Mouse (Mus musculus): Measurements from ENCODE around the gene Alox12e. TPM values are rescaled to one million over a fixed set of nuclear protein-coding genes. Genes with fewer than 3 reads are reported as not detected.

Alox12e gene
- polyA plus RNA-seq (2012; rRNA removed): not detected in 2 replicates

GRCm38 (mm10) chr11:70322528-70322927 lies at the start of gene Alox12e:
Gene Alox12e, minus strand, starts transcription at chr11:70322628.

DNA sequence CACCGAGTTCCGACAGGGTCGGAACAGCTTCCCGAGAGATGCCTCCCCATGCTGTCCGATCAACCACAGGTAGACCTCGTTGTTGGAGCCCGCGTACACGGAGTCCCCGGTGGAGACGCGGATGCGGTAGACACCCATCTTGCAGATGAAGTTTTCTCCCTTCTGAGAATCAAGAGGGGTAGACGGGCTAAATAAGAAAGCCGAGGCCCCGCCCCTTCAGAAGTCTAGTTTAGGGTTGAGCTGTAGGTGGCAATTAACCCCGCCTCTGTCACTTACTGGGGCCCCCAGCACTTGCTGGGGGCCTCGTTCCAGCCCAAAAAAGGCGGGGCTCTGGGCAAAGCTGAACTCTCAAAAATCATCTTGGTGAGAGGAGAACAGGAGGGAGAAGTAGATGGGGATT lies 29.4 kb upstream of the Alox12e start, which contains the start of gene Alox15:
Gene Alox15 (minus strand): TSS at position 164 of the 400 bp plus-strand sequence.

Other genes with a start within 250 kb of the Alox12e start
- 0.49 and 0.56 TPM in 2 replicates for gene Asgr2, start 230.0 kb downstream of the Alox12e start, polyA plus RNA-seq (2012; rRNA removed)
- gene Mgl2, start 192.3 kb downstream of the Alox12e start, polyA plus RNA-seq (2012; rRNA removed): 0.19 and 0.31 TPM in 2 replicates
- 0.40 and 2.1 TPM in 2 replicates for gene Clec10a, start 166.4 kb downstream of the Alox12e start, polyA plus RNA-seq (2012; rRNA removed)
- 0.35 and 0.47 TPM in 2 replicates for gene Slc16a11, start 109.9 kb downstream of the Alox12e start, polyA plus RNA-seq (2012; rRNA removed)
- 11.0 and 43.0 TPM in 2 replicates for gene Slc16a13, start 101.6 kb downstream of the Alox12e start, polyA plus RNA-seq (2012; rRNA removed)
- gene Bcl6b, start 92.8 kb downstream of the Alox12e start, polyA plus RNA-seq (2012; rRNA removed): 5.3 and 7.2 TPM in 2 replicates
- 152 and 226 TPM in 2 replicates for gene 0610010K14Rik, start 84.7 kb downstream of the Alox12e start, polyA plus RNA-seq (2012; rRNA removed)
- gene Gm21988, start 82.8 kb downstream of the Alox12e start, polyA plus RNA-seq (2012; rRNA removed): 11.4 and 21.8 TPM in 2 replicates
- 3.4 and 39.5 TPM in 2 replicates for gene Rnasek, start 82.8 kb downstream of the Alox12e start, polyA plus RNA-seq (2012; rRNA removed)
- gene Alox12, start 67.3 kb downstream of the Alox12e start, polyA plus RNA-seq (2012; rRNA removed): 2.6 and 3.1 TPM in 2 replicates
- 0.18 and 0.55 TPM in 2 replicates for gene Alox15, start 29.4 kb upstream of the Alox12e start, polyA plus RNA-seq (2012; rRNA removed)
- gene Pelp1, start 87.4 kb upstream of the Alox12e start, polyA plus RNA-seq (2012; rRNA removed): 34.7 and 45.0 TPM in 2 replicates
- 49.1 and 64.2 TPM in 2 replicates for gene Arrb2, start 110.0 kb upstream of the Alox12e start, polyA plus RNA-seq (2012; rRNA removed)
- 37.6 and 48.2 TPM in 2 replicates for gene Med11, start 129.3 kb upstream of the Alox12e start, polyA plus RNA-seq (2012; rRNA removed)
- 0.47 and 0.52 TPM in 2 replicates for gene Zmynd15, start 136.8 kb upstream of the Alox12e start, polyA plus RNA-seq (2012; rRNA removed)
- gene Cxcl16, start 137.4 kb upstream of the Alox12e start, polyA plus RNA-seq (2012; rRNA removed): 1.7 and 2.2 TPM in 2 replicates
- 1.2 and 1.3 TPM in 2 replicates for gene Tm4sf5, start 182.6 kb upstream of the Alox12e start, polyA plus RNA-seq (2012; rRNA removed)
- gene Vmo1, start 192.0 kb upstream of the Alox12e start, polyA plus RNA-seq (2012; rRNA removed): 0.22 and 0.30 TPM in 2 replicates
- gene Gltpd2, start 196.6 kb upstream of the Alox12e start, polyA plus RNA-seq (2012; rRNA removed): 0.25 and 0.60 TPM in 2 replicates
- 450 and 522 TPM in 2 replicates for gene Psmb6, start 202.7 kb upstream of the Alox12e start, polyA plus RNA-seq (2012; rRNA removed)
- not detected in 2 replicates for gene Gm40193, start 210.3 kb upstream of the Alox12e start, polyA plus RNA-seq (2012; rRNA removed)
- 7.3 and 9.7 TPM in 2 replicates for gene Pld2, start 217.4 kb upstream of the Alox12e start, polyA plus RNA-seq (2012; rRNA removed)
- gene Mink1, start 240.3 kb upstream of the Alox12e start, polyA plus RNA-seq (2012; rRNA removed): 51.8 and 75.5 TPM in 2 replicates

All from central nervous system, embryonic 11.5 days (tissue).